In the genomic region with DNA sequence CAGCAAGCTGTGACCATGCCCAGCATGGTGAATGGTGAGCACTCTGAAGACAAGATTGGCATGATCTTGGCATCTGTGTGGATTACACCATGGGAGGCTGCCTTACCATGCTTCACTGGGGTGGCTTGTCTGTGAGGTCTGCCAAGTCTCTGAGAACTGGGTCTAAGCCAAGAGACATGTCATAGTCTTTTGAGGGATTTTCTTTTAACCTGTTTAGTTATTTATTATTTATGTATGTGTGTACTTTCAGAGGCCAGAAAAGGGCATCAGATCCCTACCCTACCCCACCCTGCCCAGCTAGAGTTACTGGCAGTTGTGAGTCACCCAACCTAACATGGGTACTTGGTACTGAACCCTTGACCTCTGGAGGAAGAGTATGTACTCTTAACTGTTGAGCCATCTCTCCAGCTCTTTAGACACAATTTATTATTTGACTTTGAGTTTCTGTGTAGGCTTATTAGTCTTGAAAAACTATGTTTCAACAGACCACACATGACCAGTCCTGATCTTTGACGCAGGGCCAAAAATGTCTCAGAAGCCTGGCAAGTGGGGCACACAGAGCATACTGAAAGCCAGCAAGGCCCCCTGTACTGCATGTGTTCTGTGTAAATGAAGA, we compare ENCODE assay signal across 11 mouse cellular contexts. TPM values are rescaled to one million over a fixed set of nuclear protein-coding genes. Genes with fewer than 3 reads are reported as not detected.
DNase-seq lines count a peak whose midpoint lies in the region; ATAC-seq lines count a peak whose summit lies in the region.
"Had no signal": no experiment of that assay in that cellular context is flagged by ENCODE, and none has a peak within 500 bp of the region (broad histone marks: within the 10 kb centered on the region; RNA-seq: fewer than 3 reads in every experiment).

No protein-coding gene starts in this region.

- no peak for ATAC-seq in heart, embryonic 12.5 days (ENCODE audit: insufficient number of reproducible peaks, low FRiP score)
- ATAC-seq in stomach, embryonic 16.5 days (ENCODE audit: insufficient read depth, low FRiP score): 0 out of 2 replicates have a peak, but pooled peaks have one; percentile 30
- ATAC-seq: inflammation-experienced regulatory T-cells, adult 6 months had no signal

- peak overlapping the region; percentile 10; the same call in 1 of the 2 replicates for H3K27ac ChIP-seq in heart, embryonic 12.5 days (ENCODE audit: poor library complexity, severe bottlenecking)
- H3K27ac ChIP-seq in stomach, embryonic 16.5 days (ENCODE audit: low read length): no peak overlapping the region

- H3K27me3 ChIP-seq in heart, embryonic 12.5 days (replicated peaks): no peaks in the 10 kb centered on the region
- H3K27me3 ChIP-seq in stomach, embryonic 16.5 days (ENCODE audit: control insufficient read depth, insufficient read depth, low read length): no peaks in the 10 kb centered on the region

- H3K4me2 ChIP-seq in heart, embryonic 12.5 days: no peak overlapping the region
- H3K4me2 ChIP-seq in stomach, embryonic 16.5 days (ENCODE audit: low read depth, low read length): no peak overlapping the region

- H3K9me3 ChIP-seq in heart, embryonic 12.5 days (replicated peaks): no peaks in the 10 kb centered on the region
- H3K9me3 ChIP-seq in stomach, embryonic 16.5 days (replicated peaks; ENCODE audit: control insufficient read depth, low read length): 0 out of 2 replicates have a peak, but pooled peaks cover 2% of the 10 kb centered on the region

- intact Hi-C loops in heart, postnatal 36 days (cut with DNase I): no loop called here

- peaks cover 2% of the 10 kb centered on the region for H3K36me3 ChIP-seq in heart, embryonic 12.5 days
- H3K36me3 ChIP-seq in stomach, embryonic 16.5 days (ENCODE audit: control insufficient read depth, insufficient read depth, low read length): 0 out of 2 replicates have a peak, but pooled peaks cover under 1% of the 10 kb centered on the region
- H3K36me3 ChIP-seq: G1E had no signal

- no peak for DNase-seq in heart, postnatal 36 days
- DNase-seq in retina, postnatal 1 day: peak; percentile 13
- DNase-seq in retina, embryonic 14.5 days (ENCODE audit: low spot score): no peak
- peak; percentile 78 to 81 for DNase-seq in cerebellum, postnatal 14 days
- no peak for DNase-seq in frontal cortex, adult 2 months (ENCODE audit: extremely low spot score in 1 of 2, low spot score in 1 of 2)
- DNase-seq in layer of hippocampus, adult 11-12 months (ENCODE audit: low spot score): no peak
- DNase-seq: thymus, postnatal 36 days had no signal

- whole genome bisulfite sequencing in heart, embryonic 12.5 days: 87% methylated on average over 1 of the region's 1 CpGs
- WGBS in stomach, embryonic 16.5 days: 78% methylated on average over 1 of the region's 1 CpGs

- H3K4me1 ChIP-seq in heart, embryonic 12.5 days (replicated peaks): peaks cover 15% of the 10 kb centered on the region
- peaks cover 8% of the 10 kb centered on the region; the same call in 1 of the 2 replicates for H3K4me1 ChIP-seq in stomach, embryonic 16.5 days (ENCODE audit: control insufficient read depth, insufficient read depth, low read length)

- no peak overlapping the region for H3K4me3 ChIP-seq in heart, embryonic 12.5 days
- no peak overlapping the region for H3K4me3 ChIP-seq in stomach, embryonic 16.5 days (replicated peaks; ENCODE audit: low read length)

- H3K9ac ChIP-seq in heart, embryonic 12.5 days: no peak overlapping the region
- no peak overlapping the region for H3K9ac ChIP-seq in stomach, embryonic 16.5 days (ENCODE audit: low read length)

RNA-seq across cellular contexts. Expression of gene Tbc1d1, which starts 40.3 kb away (rescaled TPM):
- polyA plus RNA-seq in heart, embryonic 12.5 days (2016; fragmentation: Nextera tagmentation; extraction: Ambion mirVana): 36.4 and 38.3 TPM in 2 replicates
- total RNA-seq in heart, postnatal 36 days (2021): 10 to 100 TPM; 15.3 to 18.5 TPM
- polyA plus RNA-seq in stomach, embryonic 16.5 days (2015; fragmentation: Nextera tagmentation; extraction: Ambion mirVana): 30.9 and 31.7 TPM in 2 replicates
- 14.4 and 16.1 TPM in 2 replicates for polyA plus RNA-seq in frontal cortex, adult 2 months (2012; rRNA removed)

Comparison
In these comparisons a context has a peak if more than half of its experiments do, and no peak if none do; other contexts are left out.
1. DNase-seq: peak in retina, postnatal 1 day (single experiment) and cerebellum, postnatal 14 days (2 of 2); none in heart, postnatal 36 days (0 of 2), retina, embryonic 14.5 days (single experiment), frontal cortex, adult 2 months (0 of 2) and layer of hippocampus, adult 11-12 months (single experiment).